In genomic region chr12:82723017-82723540, GRCm38 (mm10) we compare ENCODE assay signal across 25 mouse cellular contexts.
DNase-seq lines count a peak whose midpoint lies in the region; ATAC-seq and TF ChIP-seq lines count a peak whose summit lies in the region.
"Had no signal": no experiment of that assay in that cellular context is flagged by ENCODE, and none has a peak within 500 bp of the region (broad histone marks: within the 10 kb centered on the region; RNA-seq: fewer than 3 reads in every experiment).

No protein-coding gene starts in this region.

- no peaks in the 10 kb centered on the region for H3K9me3 ChIP-seq in heart, embryonic 10.5 days
- no peaks in the 10 kb centered on the region for H3K9me3 ChIP-seq in heart, embryonic 13.5 days
- H3K9me3 ChIP-seq: forebrain, embryonic 10.5 days; forebrain, embryonic 13.5 days; G1E; hindbrain, embryonic 12.5 days; hindbrain, embryonic 15.5 days had no signal

- TF ChIP-seq CTCF in heart, adult 2 months (IDR thresholded peaks at IDR 0.05), result no peak

- no peak; the same call in 1 of the 2 replicates for ATAC-seq in heart, embryonic 13.5 days (ENCODE audit: extremely low read depth, insufficient number of reproducible peaks, low FRiP score, low TSS enrichment)
- ATAC-seq: forebrain, embryonic 13.5 days; forebrain, embryonic 16.5 days; intestine, postnatal 0 days; Patski had no signal

- 61% methylated on average over 8 of the region's 8 CpGs for WGBS in heart, embryonic 10.5 days
- WGBS in heart, adult 2 months, result 59% methylated on average over 8 of the region's 8 CpGs
- WGBS in heart, embryonic 13.5 days, result 45% methylated on average over 8 of the region's 8 CpGs

- H3K79me2 ChIP-seq in heart, adult 2 months (replicated peaks; ENCODE audit: control insufficient read depth, insufficient read depth, low read length), result no peaks in the 10 kb centered on the region

- H3K4me1 ChIP-seq in heart, embryonic 10.5 days, result 0 out of 2 replicates have a peak, but pooled peaks cover 9% of the 10 kb centered on the region
- H3K4me1 ChIP-seq in heart, adult 2 months (ENCODE audit: control insufficient read depth, insufficient read depth, low read length), result no peaks in the 10 kb centered on the region
- H3K4me1 ChIP-seq in heart, embryonic 13.5 days, result peaks cover 12% of the 10 kb centered on the region
- H3K4me1 ChIP-seq: forebrain, embryonic 10.5 days; forebrain, embryonic 13.5 days; hindbrain, embryonic 12.5 days; hindbrain, embryonic 15.5 days had no signal

- no peak overlapping the region for H3K4me3 ChIP-seq in heart, embryonic 10.5 days
- no peak overlapping the region for H3K4me3 ChIP-seq in heart, adult 2 months
- no peak overlapping the region for H3K4me3 ChIP-seq in heart, embryonic 13.5 days
- H3K4me3 ChIP-seq: forebrain, embryonic 10.5 days; forebrain, embryonic 13.5 days; hindbrain, embryonic 12.5 days; hindbrain, embryonic 15.5 days had no signal

- no peaks in the 10 kb centered on the region for H3K36me3 ChIP-seq in heart, embryonic 10.5 days
- no peaks in the 10 kb centered on the region for H3K36me3 ChIP-seq in heart, adult 2 months (ENCODE audit: control insufficient read depth, insufficient read depth, low read length)
- no peaks in the 10 kb centered on the region for H3K36me3 ChIP-seq in heart, embryonic 13.5 days
- H3K36me3 ChIP-seq: forebrain, embryonic 10.5 days; G1E; hindbrain, embryonic 12.5 days; hindbrain, embryonic 15.5 days had no signal

- peak; percentile 76 for DNase-seq in heart, embryonic 10.5 days (ENCODE audit: low spot score)
- no peak for DNase-seq in heart, adult 2 months
- DNase-seq in heart, postnatal 4 days, result no peak
- DNase-seq in retina, postnatal 1 day, result peak; percentile 29
- no peak for DNase-seq in retina, embryonic 14.5 days (ENCODE audit: low spot score)
- DNase-seq in kidney, postnatal 10 days, result no peak
- DNase-seq: adrenal gland, postnatal 10 days; adrenal gland, postnatal 36 days; B cell, adult 2 months; cerebellum, adult 18-20 months; cerebellum, adult 9-10 months; cerebellum, postnatal 14 days; gastrocnemius, postnatal 10 days; gastrocnemius, postnatal 36 days; kidney, adult 2 months had no signal

- 0 out of 2 replicates have a peak overlapping the region, but pooled peaks have one; percentile 15 for H3K4me2 ChIP-seq in heart, embryonic 13.5 days
- H3K4me2 ChIP-seq: forebrain, embryonic 13.5 days; hindbrain, embryonic 12.5 days; hindbrain, embryonic 15.5 days had no signal

- 0 out of 2 replicates have a peak overlapping the region, but pooled peaks have one; percentile 57 for H3K27ac ChIP-seq in heart, embryonic 10.5 days
- H3K27ac ChIP-seq in heart, adult 2 months, result no peak overlapping the region
- H3K27ac ChIP-seq in heart, embryonic 13.5 days (replicated peaks), result peak overlapping the region; percentile 76
- H3K27ac ChIP-seq: forebrain, embryonic 10.5 days; forebrain, embryonic 13.5 days; hindbrain, embryonic 12.5 days; hindbrain, embryonic 15.5 days had no signal

- no peaks in the 10 kb centered on the region for H3K27me3 ChIP-seq in heart, embryonic 10.5 days (ENCODE audit: insufficient read depth, poor library complexity, severe bottlenecking)
- no peaks in the 10 kb centered on the region for H3K27me3 ChIP-seq in heart, adult 2 months (ENCODE audit: control insufficient read depth, insufficient read depth, low read length)
- H3K27me3 ChIP-seq in heart, embryonic 13.5 days (replicated peaks), result no peaks in the 10 kb centered on the region
- H3K27me3 ChIP-seq: CH12.LX; forebrain, embryonic 13.5 days; hindbrain, embryonic 12.5 days; hindbrain, embryonic 15.5 days; Patski had no signal

- TF ChIP-seq EP300 in heart, adult 2 months (IDR thresholded peaks at IDR 0.05; ENCODE audit: insufficient read depth, low read depth, low read length), result no peak

- intact Hi-C loops in heart, adult 2 months (cut with DNase I), result no loop called here

- no peak overlapping the region for H3K9ac ChIP-seq in heart, adult 2 months (ENCODE audit: low read depth, low read length)
- no peak overlapping the region for H3K9ac ChIP-seq in heart, embryonic 13.5 days
- H3K9ac ChIP-seq: forebrain, embryonic 13.5 days; hindbrain, embryonic 12.5 days; hindbrain, embryonic 15.5 days had no signal

- TF ChIP-seq POLR2A in heart, adult 2 months (IDR thresholded peaks at IDR 0.05; ENCODE audit: insufficient read depth, low read depth, low read length), result no peak

Comparison
In these comparisons a context has a peak if more than half of its experiments do, and no peak if none do; other contexts are left out.
1. DNase-seq: peak in heart, embryonic 10.5 days (single experiment) and retina, postnatal 1 day (single experiment); none in heart, adult 2 months (0 of 2), heart, postnatal 4 days (single experiment), retina, embryonic 14.5 days (single experiment) and kidney, postnatal 10 days (single experiment).